Mouse (Mus musculus) mature B cell (primary cell): Measurements from ENCODE around the gene Jaml.

ENCODE experiments used
- in situ Hi-C: fragments of 300-500 bp; cut with MboI; formaldehyde crosslinking; loops from 2 replicates; pipeline ENCODE4 v1.14.3; 2019

Gene Jaml

GRCm38 (mm10) chr9:45121769-45122168 lies 42.8 kb downstream of the Jaml start:
- in situ Hi-C loops, result no loop called here

DNA sequence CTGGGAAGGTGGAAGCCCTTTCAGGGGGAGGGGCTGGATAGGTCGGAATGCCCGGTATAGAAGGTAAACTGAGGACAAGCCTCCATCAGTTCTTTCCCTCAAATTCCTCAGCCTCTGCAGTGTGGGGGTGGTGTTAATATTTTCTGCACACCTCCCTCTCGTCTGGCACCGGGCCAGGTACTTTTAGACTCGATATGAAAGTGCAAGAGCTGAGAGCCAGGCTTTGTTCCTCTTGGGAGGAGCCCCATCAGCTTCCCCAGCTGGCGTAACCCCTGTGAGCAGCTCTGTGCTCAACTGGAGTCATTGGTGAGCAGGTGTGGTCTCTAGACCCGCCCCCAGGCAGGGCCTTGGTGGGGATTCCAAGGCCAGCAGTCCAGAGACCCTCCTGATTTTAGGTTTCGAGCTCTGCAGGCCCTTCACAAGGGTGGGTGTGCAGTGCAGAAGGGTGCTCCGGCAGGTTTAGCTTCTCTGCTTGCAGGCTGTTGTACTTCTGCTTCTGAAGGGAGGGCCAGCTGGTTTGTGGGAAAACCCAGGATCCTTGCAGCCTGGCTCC lies 43.3 kb downstream of the Jaml start:
- in situ Hi-C loops, result no loop called here

- in situ Hi-C loops, result no loop called here
These were observed 46.2 kb downstream of the Jaml start for GRCm38 (mm10) chr9:45125211-45125610.

DNA sequence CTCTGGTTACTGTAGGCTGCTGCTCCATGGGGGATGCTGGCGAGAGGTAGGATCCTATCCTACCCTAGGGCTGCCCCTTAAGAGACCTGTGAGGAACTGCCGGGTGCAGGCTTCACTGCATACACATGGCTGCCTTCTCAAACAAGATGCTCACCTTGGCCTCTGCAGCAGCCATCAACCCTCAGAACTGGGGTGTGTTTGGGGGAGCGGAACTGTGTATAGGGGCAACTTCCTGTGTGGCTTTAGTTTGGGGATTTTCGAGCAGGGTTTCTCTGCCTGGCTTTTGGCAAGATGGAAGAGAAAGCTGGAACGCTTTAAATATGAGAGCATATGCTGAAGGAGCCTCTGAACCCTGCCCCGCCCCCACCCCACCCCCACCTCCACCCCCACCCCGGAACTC lies 48.0 kb downstream of the Jaml start:
- in situ Hi-C loops, result no loop called here

DNA sequence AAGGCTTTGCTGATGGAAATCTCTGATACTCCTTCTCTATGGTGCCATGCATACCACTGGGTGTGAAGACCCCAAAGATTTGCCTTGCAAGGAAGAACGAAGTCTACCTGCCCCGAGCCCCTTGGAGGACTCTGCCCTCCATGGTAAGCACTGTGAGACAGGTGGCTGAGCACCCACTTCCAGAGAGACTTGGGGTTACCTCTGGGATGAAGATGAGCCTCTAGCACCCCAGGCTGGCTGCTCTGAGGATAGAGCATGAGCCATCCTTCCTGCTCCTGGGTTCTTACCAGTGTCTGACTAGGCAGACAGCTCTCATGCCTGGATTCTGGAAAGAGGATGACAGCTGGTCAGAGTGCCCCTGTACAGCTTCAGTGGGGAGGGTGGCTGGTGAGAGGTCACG lies 51.1 kb downstream of the Jaml start:
- in situ Hi-C loops, result no loop called here

DNA sequence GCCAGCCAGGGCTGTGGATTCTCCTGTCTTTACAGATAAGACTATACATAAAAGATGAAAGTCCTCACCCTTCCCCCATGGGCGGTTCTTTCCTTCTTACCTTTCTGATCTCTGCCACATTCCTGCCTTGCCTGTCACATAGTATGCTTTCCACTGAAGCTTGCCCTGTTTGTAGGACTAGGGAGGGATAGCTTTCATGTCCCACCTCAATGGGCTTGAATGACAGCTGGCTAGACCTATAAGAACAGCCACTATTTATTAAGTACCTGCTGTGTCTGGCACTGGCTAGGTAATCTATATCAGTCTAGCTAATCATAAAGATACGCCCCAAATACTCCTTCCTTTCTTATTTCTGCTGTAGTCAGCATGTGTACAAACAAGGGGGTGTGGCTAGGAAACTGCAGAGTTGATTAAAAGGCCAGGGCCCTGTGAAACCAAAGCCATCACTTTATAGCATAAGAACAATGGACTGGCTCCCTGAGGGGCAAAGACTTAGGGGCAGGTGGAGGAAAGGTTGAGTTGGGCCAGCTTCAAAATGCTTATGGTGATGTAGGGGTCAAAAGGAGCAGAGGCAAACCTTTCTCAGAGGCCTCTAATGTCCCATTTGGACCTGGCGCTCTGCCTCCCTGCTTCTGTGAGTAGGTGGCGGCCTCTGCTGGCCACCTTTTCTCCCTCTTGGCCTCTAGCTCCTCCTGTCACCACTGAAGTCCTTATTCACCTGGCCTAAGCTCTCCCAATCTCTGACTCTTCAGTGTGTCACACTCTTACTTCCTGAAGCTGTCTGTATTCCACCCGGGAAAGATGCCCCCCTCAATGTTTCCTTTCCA lies 54.7 kb downstream of the Jaml start:
- in situ Hi-C loops, result no loop called here

DNA sequence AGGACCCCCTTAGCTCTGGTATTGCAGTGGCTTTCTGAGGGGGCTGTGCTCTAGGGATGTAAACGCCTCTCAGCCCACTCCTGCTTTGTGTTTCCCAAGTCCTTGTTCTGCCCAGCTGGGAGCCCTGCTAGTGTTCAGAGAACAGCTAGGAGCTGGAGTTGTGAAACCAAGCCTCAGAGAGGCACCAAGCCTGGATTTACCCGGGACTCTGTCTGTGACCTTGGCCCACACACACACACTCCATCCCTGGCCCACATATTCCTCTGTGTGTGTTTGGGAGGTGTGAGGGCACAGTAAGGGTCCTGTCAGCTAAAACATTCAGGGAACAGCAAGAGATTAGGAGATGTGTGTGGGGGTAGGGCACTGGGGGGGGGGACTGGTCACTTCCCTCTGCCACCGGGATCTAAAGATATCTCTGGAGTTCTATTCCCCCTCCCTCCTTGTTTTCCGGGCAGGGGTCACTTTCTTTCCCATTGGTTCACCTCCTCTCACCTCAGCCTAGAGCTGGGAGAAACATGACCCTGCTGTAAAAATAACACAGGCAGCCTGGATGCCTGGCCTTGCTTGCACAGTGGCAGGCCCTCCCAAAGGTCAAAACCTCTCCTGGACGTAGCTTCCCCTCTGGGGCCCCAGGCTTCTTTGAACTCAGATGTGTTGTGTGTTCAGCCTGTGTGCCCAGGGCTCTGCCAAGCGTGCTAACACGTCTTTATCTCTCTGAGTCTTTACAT lies 57.6 kb downstream of the Jaml start:
- in situ Hi-C loops, result no loop called here

DNA sequence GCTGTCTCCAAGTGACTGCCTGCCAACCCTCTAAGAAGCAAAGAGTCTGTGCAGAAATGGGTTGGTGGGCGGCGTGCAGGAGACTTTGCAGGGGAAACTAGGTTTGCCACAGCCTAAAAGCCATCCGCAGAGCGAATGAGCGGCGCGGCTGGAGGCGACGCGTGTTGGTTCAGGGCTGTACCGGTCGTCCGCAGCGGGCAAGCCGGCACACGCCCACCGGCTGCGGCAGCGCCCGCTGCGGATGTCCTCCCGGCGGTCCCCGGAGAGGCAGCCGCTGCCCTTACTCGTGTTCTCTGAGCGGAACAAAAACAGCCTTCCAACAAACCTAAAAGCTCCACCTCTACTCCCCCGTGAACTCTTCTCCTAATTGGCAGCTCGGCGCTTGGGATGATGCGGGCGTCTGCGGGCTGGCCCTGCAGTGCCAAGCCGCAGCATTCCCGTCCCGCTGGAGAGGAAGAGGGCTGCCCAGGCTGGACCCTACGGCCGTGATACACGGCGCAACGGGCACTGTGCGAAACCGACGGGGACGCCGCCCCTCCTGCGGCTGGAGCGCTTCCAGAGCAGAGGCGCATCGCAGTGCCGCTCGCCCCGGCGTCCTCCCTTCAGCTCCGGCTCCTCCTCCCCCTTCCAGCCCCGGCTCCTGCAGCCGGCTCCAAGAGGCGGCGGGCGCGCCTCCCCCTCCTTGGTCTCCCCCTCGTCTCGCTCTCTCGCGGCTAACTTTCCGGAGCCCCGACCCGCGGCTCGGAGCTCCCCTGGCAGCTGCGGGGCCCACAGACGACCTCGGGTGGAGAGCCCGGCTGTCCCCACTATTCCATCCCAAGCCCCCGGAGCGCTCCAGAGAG lies 59.4 kb downstream of the Jaml start, which contains the start of gene Scn4b:
TSS of gene Scn4b (plus strand) at position 205 of the 842 bp plus-strand sequence.
- in situ Hi-C loops, result no loop called here

DNA sequence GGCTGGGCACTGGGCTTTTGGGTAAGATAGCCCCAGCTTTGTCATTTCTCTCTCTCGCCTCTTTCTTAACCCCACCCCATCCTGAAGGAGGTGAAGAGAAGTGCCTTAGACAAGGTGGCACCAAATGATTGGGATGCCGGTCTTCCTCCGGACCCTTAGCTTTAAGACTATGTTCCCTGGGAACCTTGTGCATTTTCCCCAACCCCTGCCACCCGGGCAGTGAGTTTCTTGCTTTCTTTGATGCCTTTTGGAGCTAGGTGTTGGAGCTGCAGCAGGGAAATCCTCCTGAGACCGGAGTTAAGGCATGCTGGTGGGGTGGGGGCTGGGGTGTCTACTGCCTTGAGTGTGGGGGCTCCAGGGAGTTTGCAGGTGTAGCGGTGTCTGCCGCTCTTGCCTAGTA lies 60.1 kb downstream of the Jaml start:
- in situ Hi-C loops, result no loop called here

GRCm38 (mm10) chr9:45140945-45141344 lies 62.0 kb downstream of the Jaml start:
- in situ Hi-C loops, result loop anchor here (10.0 kb wide), 1 partner anchor 116 kb away; no protein-coding TSS in a partner anchor

GRCm38 (mm10) chr9:45142686-45143085 lies 63.7 kb downstream of the Jaml start:
- in situ Hi-C loops, result loop anchor here (10.0 kb wide), 1 partner anchor 118 kb away; no protein-coding TSS in a partner anchor

GRCm38 (mm10) chr9:45145533-45146266 lies 66.7 kb downstream of the Jaml start:
- in situ Hi-C loops, result loop anchor here (10.0 kb wide), 1 partner anchor 121 kb away; no protein-coding TSS in a partner anchor

GRCm38 (mm10) chr9:45146267-45146597 lies 67.2 kb downstream of the Jaml start:
- in situ Hi-C loops, result loop anchor here (10.0 kb wide), 1 partner anchor 121 kb away; no protein-coding TSS in a partner anchor

- in situ Hi-C loops, result no loop called here
These were observed 72.0 kb downstream of the Jaml start for GRCm38 (mm10) chr9:45150933-45151332.

- in situ Hi-C loops, result no loop called here
These were observed 74.4 kb downstream of the Jaml start for GRCm38 (mm10) chr9:45153361-45153760.
